Mouse (Mus musculus): ENCODE data around the gene Tmem164.

GRCm38 (mm10) chrX:142664704-142665422, 16.3 kb upstream of the Tmem164 start:
- TF ChIP-seq POLR2A (IDR thresholded peaks at IDR 0.05; ENCODE audit: insufficient read length, low read depth) (no peak), CEBPB (IDR thresholded peaks at IDR 0.05; ENCODE audit: insufficient read depth, poor library complexity, severe bottlenecking) (no peak), USF1 (IDR thresholded peaks at IDR 0.05; ENCODE audit: low read depth) (no peak), E2F4 (IDR thresholded peaks at IDR 0.05; ENCODE audit: insufficient read depth) (no peak), MAX (IDR thresholded peaks at IDR 0.05; ENCODE audit: low read depth) (no peak), TCF3 (IDR thresholded peaks at IDR 0.05; ENCODE audit: insufficient read length, low read depth) (no peak), MYOD1 (IDR thresholded peaks at IDR 0.05; ENCODE audit: control insufficient read depth in 1 of 3, insufficient read length in 2 of 3, low read depth in 2 of 3) (no peak), TCF12 (IDR thresholded peaks at IDR 0.05; ENCODE audit: insufficient read depth, poor library complexity, severe bottlenecking) (no peak)

Data from myocyte (in vitro differentiated cells).